Mouse (Mus musculus): ENCODE data around the gene Cpa2.

DNA sequence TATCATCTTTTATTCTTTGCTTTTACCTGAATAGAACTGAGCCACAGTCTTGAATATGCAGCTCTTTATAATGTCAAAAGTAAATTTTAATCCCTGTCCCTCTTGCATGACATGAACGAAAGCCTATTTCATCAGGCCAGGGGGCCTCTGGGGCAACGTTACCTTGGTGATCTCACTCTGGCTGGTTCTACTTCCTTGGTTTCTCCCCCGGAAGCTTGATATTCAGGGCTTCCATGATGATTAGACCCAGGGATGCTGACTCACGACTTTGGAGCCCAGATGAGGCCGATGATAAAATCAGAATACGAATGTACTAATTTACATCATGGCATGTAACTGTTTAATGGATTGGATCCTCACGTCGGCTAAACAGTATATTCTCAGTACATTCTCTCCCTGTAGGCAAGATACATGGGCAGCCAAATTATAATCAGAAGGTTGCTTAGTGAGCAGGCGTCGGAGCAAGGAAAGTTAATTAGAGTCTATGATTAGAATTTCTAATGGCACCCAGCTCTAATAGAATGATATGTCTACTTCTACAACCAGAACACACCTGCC lies 51.1 kb downstream of the Cpa2 start:
- TF ChIP-seq CTCF (IDR thresholded peaks at IDR 0.05; ENCODE audit: borderline replicate concordance, control insufficient read depth, extremely low read depth, insufficient read depth, low read length, poor library complexity) (no peak), POLR2A (IDR thresholded peaks at IDR 0.05; ENCODE audit: control insufficient read depth, extremely low read depth, insufficient read depth, low read length, poor library complexity) (no peak)

All from thymus, adult 2 months (tissue).